Mouse (Mus musculus) left cerebral cortex, adult 9 months (tissue): ENCODE measurements at regions not wholly inside any gene's neighbourhood (a gene's known extent, or its start where the extent isn't known, plus 50 kb on each side); places are given as distances from the start of the nearest gene placed in this dataset.
A peak's percentile ranks its signal among the peaks of the same experiment; 100 is the strongest.

Experiments used
- DNase-seq, 2 experiments: peaks; one replicate each; pipeline ENCODE4 v3.0.0; 2022; ENCODE audit warnings: low spot score in 2 of 2

GRCm38 (mm10) chr17:83964454-83965211, 116.9 kb upstream of the Haao start:
- no peak for DNase-seq

- no peak for DNase-seq
These were observed 115.8 kb upstream of the Haao start for GRCm38 (mm10) chr17:83963561-83963960.

GRCm38 (mm10) chr17:83962841-83963240, 115.1 kb upstream of the Haao start:
- DNase-seq: no peak

GRCm38 (mm10) chr17:83962126-83962525, 114.4 kb upstream of the Haao start:
- no peak for DNase-seq

- DNase-seq: no peak
These were observed 113.1 kb upstream of the Haao start for GRCm38 (mm10) chr17:83960821-83961220.

GRCm38 (mm10) chr17:83960158-83960557, 112.4 kb upstream of the Haao start:
- DNase-seq: no peak

GRCm38 (mm10) chr17:83959159-83959848, 111.5 kb upstream of the Haao start:
- DNase-seq: no peak

- no peak for DNase-seq
These were observed 110.9 kb upstream of the Haao start for GRCm38 (mm10) chr17:83958706-83959105.

GRCm38 (mm10) chr17:83957661-83958540, 110.1 kb upstream of the Haao start:
- no peak for DNase-seq

GRCm38 (mm10) chr17:83956821-83957565, 109.2 kb upstream of the Haao start:
- no peak for DNase-seq

- DNase-seq: no peak
These were observed 108.2 kb upstream of the Haao start for GRCm38 (mm10) chr17:83955978-83956377.

- DNase-seq: no peak
These were observed 107.4 kb upstream of the Haao start for GRCm38 (mm10) chr17:83955058-83955697.

GRCm38 (mm10) chr17:83954291-83955057, 106.7 kb upstream of the Haao start:
- DNase-seq: peak in 1 of 2 experiments; percentile 69

GRCm38 (mm10) chr17:83953656-83954055, 105.9 kb upstream of the Haao start:
- no peak for DNase-seq

GRCm38 (mm10) chr17:83946718-83947117, 99.0 kb upstream of the Haao start:
- DNase-seq: no peak

- DNase-seq: no peak
These were observed 91.6 kb upstream of the Haao start for GRCm38 (mm10) chr17:83939344-83939743.

GRCm38 (mm10) chr17:83938671-83939244, 91.0 kb upstream of the Haao start:
- DNase-seq: peak; percentile 42 to 64

GRCm38 (mm10) chr17:83937576-83937975, 89.8 kb upstream of the Haao start:
- peak in 1 of 2 experiments; percentile 51 for DNase-seq

- DNase-seq: no peak
These were observed 88.9 kb upstream of the Haao start for GRCm38 (mm10) chr17:83936677-83937076.

- DNase-seq: no peak
These were observed 88.2 kb upstream of the Haao start for GRCm38 (mm10) chr17:83935969-83936368.
